Mouse (Mus musculus) liver, embryonic 16.5 days (tissue): ENCODE measurements around the gene Khsrp. TPM values are rescaled to one million over a fixed set of nuclear protein-coding genes. Genes with fewer than 3 reads are reported as not detected.
A peak's percentile ranks its signal among the peaks of the same experiment; 100 is the strongest.

Experiments
- ATAC-seq: fragments of 200-750 bp; cut with Nextera tagmentation; 2 replicates; pipeline ENCODE4 v1.8.0; 2017; ENCODE audit warnings: low read depth, mild to moderate bottlenecking, moderate number of reproducible peaks, moderate library complexity
- H3K27ac ChIP-seq: fragments of 300-500 bp; sonication (generic); 2 replicates; pipeline ENCODE4 v1.5.1; 2014; ENCODE audit warnings: mild to moderate bottlenecking, low read length
- H3K27me3 ChIP-seq: fragments of 300-500 bp; sonication (generic); 2 replicates; pipeline ENCODE4 v1.6.1; 2014; ENCODE audit warnings: low read depth, low read length, mixed read lengths; ENCODE audit not compliant: control insufficient read depth, insufficient read depth
- H3K36me3 ChIP-seq: fragments of 300-500 bp; sonication (generic); 2 replicates; pipeline ENCODE4 v1.6.1; 2014; ENCODE audit warnings: mild to moderate bottlenecking; ENCODE audit not compliant: control insufficient read depth, insufficient read depth
- H3K4me1 ChIP-seq: fragments of 300-500 bp; sonication (generic); 2 replicates; pipeline ENCODE4 v1.6.1; 2014; ENCODE audit warnings: low read depth, low read length, mixed read lengths; ENCODE audit not compliant: control insufficient read depth
- H3K4me2 ChIP-seq: fragments of 300-500 bp; sonication (generic); 2 replicates; pipeline ENCODE4 v1.6.1; 2014; ENCODE audit warnings: low read depth, low read length, mixed read lengths
- H3K4me3 ChIP-seq: fragments of 300-500 bp; sonication (generic); 2 replicates; pipeline ENCODE4 v1.5.1; 2014; ENCODE audit warnings: low read depth, mild to moderate bottlenecking, low read length
- H3K9ac ChIP-seq: fragments of 300-500 bp; sonication (generic); 2 replicates; pipeline ENCODE4 v1.6.1; 2014; ENCODE audit warnings: low read depth, low read length
- H3K9me3 ChIP-seq: fragments of 300-500 bp; sonication (generic); replicated peaks from 2 replicates; pipeline ENCODE4 v1.6.1; 2016; ENCODE audit warnings: low read length; ENCODE audit not compliant: control insufficient read depth
- WGBS: fragments of 180-500 bp; shearing (Covaris S2); extraction: QIAGEN DNeasy Blood & Tissue Kit; methylation state at CpG from one replicate; pipeline ENCODE4 v1.1.7; 2014; ENCODE audit not compliant: insufficient replicate concordance; 5-methylcytosine and 5-hydroxymethylcytosine counted together
- polyA plus RNA-seq: library from polyadenylated mRNA; unstranded; fragments of >200 nt; fragmentation: Nextera tagmentation; extraction: Ambion mirVana; gene quantifications from 2 replicates; pipeline ENCODE4 v1.2.1, GENCODE M21; 2015

Gene Khsrp
- polyA plus RNA-seq, 1 experiment from 2014 or later = 9.6 TPM

GRCm38 (mm10) chr17:57011236-57012141 lies 19.8 kb downstream of the Khsrp start, which contains the start of the genes Gtf2f1 and Gm17949:
Gtf2f1 (minus strand) TSS chr17:57011288.
Gm17949 (plus strand) TSS chr17:57011469.
- WGBS = under 1% methylated on average over 51 of the region's 51 CpGs
- Histone ChIP-seq H3K27ac (peak within 1 kb of the TSS; percentile 74), H3K9ac (peak within 1 kb of the TSS; percentile 84), H3K4me1 (peaks cover 21% of the 10 kb centered on the region), H3K4me2 (peak within 1 kb of the TSS; percentile 82), H3K4me3 (peak within 1 kb of the TSS; percentile 68), H3K9me3 (no peaks in the 10 kb centered on the region), H3K27me3 (no peaks in the 10 kb centered on the region), H3K36me3 (peaks cover 18% of the 10 kb centered on the region)
- ATAC-seq = peak; percentile 89

GRCm38 (mm10) chr17:57010911-57011235 lies 20.4 kb downstream of the Khsrp start:
- peak overlapping the region; percentile 84 for H3K9ac ChIP-seq
- H3K27me3 ChIP-seq = no peaks in the 10 kb centered on the region
- peak overlapping the region; percentile 73 for H3K27ac ChIP-seq
- H3K9me3 ChIP-seq = no peaks in the 10 kb centered on the region
- peaks cover 21% of the 10 kb centered on the region for H3K4me1 ChIP-seq
- WGBS = 0% methylated on average over 19 of the region's 19 CpGs
- peaks cover 22% of the 10 kb centered on the region for H3K36me3 ChIP-seq
- H3K4me2 ChIP-seq = peak overlapping the region; percentile 82
- peak; percentile 48 for ATAC-seq
- H3K4me3 ChIP-seq = peak overlapping the region; percentile 68

- H3K36me3 ChIP-seq = peaks cover 50% of the 10 kb centered on the region
- no peak for ATAC-seq
- no peak overlapping the region for H3K4me2 ChIP-seq
- WGBS = 83% methylated on average over 13 of the region's 13 CpGs
- peaks cover 30% of the 10 kb centered on the region for H3K4me1 ChIP-seq
- no peaks in the 10 kb centered on the region for H3K27me3 ChIP-seq
- no peak overlapping the region for H3K4me3 ChIP-seq
- H3K9ac ChIP-seq = no peak overlapping the region
- H3K27ac ChIP-seq = no peak overlapping the region
- no peaks in the 10 kb centered on the region for H3K9me3 ChIP-seq
Observed at GRCm38 (mm10) chr17:57007137-57007905, 24.0 kb downstream of the Khsrp start.

GRCm38 (mm10) chr17:57003994-57004393 lies 27.3 kb downstream of the Khsrp start:
- H3K9me3 ChIP-seq = no peaks in the 10 kb centered on the region
- H3K36me3 ChIP-seq = peaks cover 50% of the 10 kb centered on the region
- H3K4me2 ChIP-seq = no peak overlapping the region
- WGBS = 53% methylated on average over 7 of the region's 7 CpGs
- H3K9ac ChIP-seq = no peak overlapping the region
- H3K4me1 ChIP-seq = peaks cover 16% of the 10 kb centered on the region
- no peaks in the 10 kb centered on the region for H3K27me3 ChIP-seq
- peak; percentile 69 for ATAC-seq
- H3K27ac ChIP-seq = no peak overlapping the region
- no peak overlapping the region for H3K4me3 ChIP-seq

- Histone ChIP-seq H3K27me3 (no peaks in the 10 kb centered on the region), H3K27ac (no peak overlapping the region), H3K4me2 (no peak overlapping the region), H3K4me1 (peaks cover 24% of the 10 kb centered on the region), H3K9me3 (no peaks in the 10 kb centered on the region), H3K9ac (no peak overlapping the region), H3K4me3 (no peak overlapping the region), H3K36me3 (peaks cover 32% of the 10 kb centered on the region)
- 55% methylated on average over 8 of the region's 8 CpGs for WGBS
- no peak for ATAC-seq
Observed at GRCm38 (mm10) chr17:57001228-57001627, 30.1 kb downstream of the Khsrp start.

GRCm38 (mm10) chr17:56999968-57000609 lies 31.2 kb downstream of the Khsrp start, which contains the start of gene Pspn:
Pspn (minus strand) TSS chr17:57000018.
- Histone ChIP-seq H3K9me3 (no peaks in the 10 kb centered on the region), H3K27ac (no peak within 1 kb of the TSS), H3K4me3 (no peak within 1 kb of the TSS), H3K4me2 (no peak within 1 kb of the TSS), H3K36me3 (peaks cover 28% of the 10 kb centered on the region), H3K27me3 (no peaks in the 10 kb centered on the region), H3K9ac (no peak within 1 kb of the TSS), H3K4me1 (peaks cover 24% of the 10 kb centered on the region)
- WGBS = 77% methylated on average over 9 of the region's 9 CpGs
- ATAC-seq = no peak

- Histone ChIP-seq H3K9ac (no peak overlapping the region), H3K27ac (no peak overlapping the region), H3K4me2 (no peak overlapping the region), H3K9me3 (no peaks in the 10 kb centered on the region), H3K36me3 (peaks cover 27% of the 10 kb centered on the region), H3K27me3 (no peaks in the 10 kb centered on the region), H3K4me3 (no peak overlapping the region), H3K4me1 (peaks cover 20% of the 10 kb centered on the region)
- 89% methylated on average over 9 of the region's 9 CpGs for WGBS
- ATAC-seq = no peak
Observed at GRCm38 (mm10) chr17:56999414-56999813, 31.9 kb downstream of the Khsrp start.

GRCm38 (mm10) chr17:56997029-56997667 lies 34.2 kb downstream of the Khsrp start, which contains the start of gene Alkbh7:
Alkbh7 (plus strand) TSS chr17:56997339.
- under 1% methylated on average over 38 of the region's 38 CpGs for WGBS
- H3K27me3 ChIP-seq = no peaks in the 10 kb centered on the region
- peak within 1 kb of the TSS; percentile 75 for H3K9ac ChIP-seq
- H3K9me3 ChIP-seq = no peaks in the 10 kb centered on the region
- H3K4me1 ChIP-seq = peaks cover 10% of the 10 kb centered on the region
- H3K4me3 ChIP-seq = peak within 1 kb of the TSS; percentile 89
- peaks cover 25% of the 10 kb centered on the region for H3K36me3 ChIP-seq
- H3K4me2 ChIP-seq = peak within 1 kb of the TSS; percentile 94
- ATAC-seq = peak; percentile 100
- peak within 1 kb of the TSS; percentile 64; the same call in 1 of the 2 replicates for H3K27ac ChIP-seq
